Mouse (Mus musculus) CD4-positive, CD25-positive, alpha-beta regulatory T cell, adult 9 weeks (primary cell): Measurements from ENCODE around the gene Hibch. TPM values are rescaled to one million over a fixed set of nuclear protein-coding genes. Genes with fewer than 3 reads are reported as not detected.

Experiments used
- polyA plus RNA-seq: library from polyadenylated mRNA; unstranded; fragments of 100-300 nt; shearing (Covaris generic); gene quantifications from one replicate; pipeline ENCODE4 v1.2.1, GENCODE M21; 2017

The Hibch gene
- polyA plus RNA-seq, result 28.6 TPM

GRCm38 (mm10) chr1:52844782-52845665 lies at the start of gene Hibch:
Gene Hibch, plus strand, starts transcription at chr1:52844929.

GRCm38 (mm10) chr1:52816910-52817812 lies 27.6 kb upstream of the Hibch start, which contains the start of gene Inpp1:
Gene Inpp1, minus strand, starts transcription at chr1:52817688.

Other genes starting within 250 kb of the Hibch start
- 42.4 TPM for gene Nemp2, start 214.2 kb upstream of the Hibch start, polyA plus RNA-seq
- gene Mfsd6, start 117.5 kb upstream of the Hibch start, polyA plus RNA-seq, result 2.1 TPM
- 142 TPM for gene Inpp1, start 27.2 kb upstream of the Hibch start, polyA plus RNA-seq
- gene 1700019D03Rik, start 175.2 kb downstream of the Hibch start, polyA plus RNA-seq, result 5.0 TPM
- gene Mstn, start 216.7 kb downstream of the Hibch start, polyA plus RNA-seq, result 0.30 TPM